Mouse (Mus musculus): ENCODE results near the gene Kcnip2. TPM values are rescaled to one million over a fixed set of nuclear protein-coding genes. Genes with fewer than 3 reads are reported as not detected.

Kcnip2 gene
- polyA plus RNA-seq, 1 experiment from 2014 or later, result 0.51 TPM

GRCm38 (mm10) chr19:45747028-45747867 lies 68.6 kb downstream of the Kcnip2 start:
- H3K9ac ChIP-seq (replicated peaks), result no peak overlapping the region
- H3K9me3 ChIP-seq, result no peaks in the 10 kb centered on the region
- no peak overlapping the region for H3K4me3 ChIP-seq (replicated peaks)
- H3K27me3 ChIP-seq, result peaks cover 49% of the 10 kb centered on the region
- WGBS, result 20% methylated on average over 11 of the region's 11 CpGs
- H3K27ac ChIP-seq, result no peak overlapping the region
- 0 out of 2 replicates have a peak, but pooled peaks have one; percentile 38 for ATAC-seq (ENCODE audit: insufficient number of reproducible peaks, insufficient read depth, low FRiP score, low TSS enrichment, low read depth)
- peaks cover 14% of the 10 kb centered on the region for H3K36me3 ChIP-seq
- H3K4me2 ChIP-seq, result peak overlapping the region; percentile 1; the same call in 1 of the 2 replicates
- peaks cover 45% of the 10 kb centered on the region for H3K4me1 ChIP-seq (replicated peaks)

GRCm38 (mm10) chr19:45746153-45747020 lies 69.5 kb downstream of the Kcnip2 start:
- Histone ChIP-seq H3K9ac (replicated peaks) (no peak overlapping the region), H3K27me3 (peaks cover 57% of the 10 kb centered on the region), H3K9me3 (no peaks in the 10 kb centered on the region), H3K4me3 (replicated peaks) (peak overlapping the region; percentile 11; the same call in 1 of the 2 replicates), H3K27ac (no peak overlapping the region), H3K4me1 (replicated peaks) (peaks cover 54% of the 10 kb centered on the region), H3K4me2 (peak overlapping the region; percentile 25; the same call in 1 of the 2 replicates), H3K36me3 (peaks cover 5% of the 10 kb centered on the region)
- ATAC-seq (ENCODE audit: insufficient number of reproducible peaks, insufficient read depth, low FRiP score, low TSS enrichment, low read depth), result no peak
- 8% methylated on average over 29 of the region's 29 CpGs for WGBS

GRCm38 (mm10) chr19:45745344-45746152 lies 70.3 kb downstream of the Kcnip2 start:
- Histone ChIP-seq H3K4me3 (replicated peaks) (peak overlapping the region; percentile 11; the same call in 1 of the 2 replicates), H3K27ac (no peak overlapping the region), H3K4me1 (replicated peaks) (peaks cover 61% of the 10 kb centered on the region), H3K4me2 (peak overlapping the region; percentile 25; the same call in 1 of the 2 replicates), H3K9ac (replicated peaks) (no peak overlapping the region), H3K36me3 (peaks cover 4% of the 10 kb centered on the region; the same call in 1 of the 2 replicates), H3K9me3 (no peaks in the 10 kb centered on the region), H3K27me3 (peaks cover 66% of the 10 kb centered on the region)
- 2% methylated on average over 32 of the region's 32 CpGs for WGBS
- ATAC-seq (ENCODE audit: insufficient number of reproducible peaks, insufficient read depth, low FRiP score, low TSS enrichment, low read depth), result no peak

GRCm38 (mm10) chr19:45743619-45744018 lies 72.2 kb downstream of the Kcnip2 start:
- no peak overlapping the region for H3K4me2 ChIP-seq
- no peak overlapping the region for H3K9ac ChIP-seq (replicated peaks)
- ATAC-seq (ENCODE audit: insufficient number of reproducible peaks, insufficient read depth, low FRiP score, low TSS enrichment, low read depth), result no peak
- H3K36me3 ChIP-seq, result no peaks in the 10 kb centered on the region
- peaks cover 65% of the 10 kb centered on the region for H3K4me1 ChIP-seq (replicated peaks)
- H3K4me3 ChIP-seq (replicated peaks), result no peak overlapping the region
- 8% methylated on average over 7 of the region's 7 CpGs for WGBS
- no peaks in the 10 kb centered on the region for H3K9me3 ChIP-seq
- H3K27me3 ChIP-seq, result peaks cover 84% of the 10 kb centered on the region
- no peak overlapping the region for H3K27ac ChIP-seq

- Histone ChIP-seq H3K36me3 (no peaks in the 10 kb centered on the region), H3K4me3 (replicated peaks) (peak overlapping the region; percentile 51), H3K9ac (replicated peaks) (peak overlapping the region; percentile 57; the same call in 1 of the 2 replicates), H3K4me2 (peak overlapping the region; percentile 90), H3K4me1 (replicated peaks) (peaks cover 60% of the 10 kb centered on the region), H3K9me3 (no peaks in the 10 kb centered on the region), H3K27me3 (peaks cover 89% of the 10 kb centered on the region), H3K27ac (no peak overlapping the region)
- ATAC-seq (ENCODE audit: insufficient number of reproducible peaks, insufficient read depth, low FRiP score, low TSS enrichment, low read depth), result no peak
- 2% methylated on average over 14 of the region's 44 CpGs for WGBS
Observed at GRCm38 (mm10) chr19:45742984-45743575, 72.8 kb downstream of the Kcnip2 start.

- 1% methylated on average over 51 of the region's 68 CpGs for WGBS
- Histone ChIP-seq H3K27ac (no peak within 1 kb of the TSS), H3K4me2 (peak within 1 kb of the TSS; percentile 90), H3K4me3 (replicated peaks) (peak within 1 kb of the TSS; percentile 51), H3K36me3 (no peaks in the 10 kb centered on the region), H3K4me1 (replicated peaks) (peaks cover 59% of the 10 kb centered on the region), H3K9me3 (no peaks in the 10 kb centered on the region), H3K9ac (replicated peaks) (peak within 1 kb of the TSS; percentile 57), H3K27me3 (peaks cover 96% of the 10 kb centered on the region)
- ATAC-seq (ENCODE audit: insufficient number of reproducible peaks, insufficient read depth, low FRiP score, low TSS enrichment, low read depth), result no peak
Observed at GRCm38 (mm10) chr19:45742218-45742983, 73.5 kb downstream of the Kcnip2 start, which contains the start of gene Fgf8. TSS of gene Fgf8 (minus strand) at chr19:45742915.

Other genes with a start within 250 kb of the Kcnip2 start
- 6.8 and 7.2 TPM in 2 replicates for gene Fbxw4, start 155.7 kb downstream of the Kcnip2 start, polyA plus RNA-seq (2016; fragmentation: Nextera tagmentation; extraction: Ambion mirVana)
- gene Fgf8, start 73.1 kb downstream of the Kcnip2 start, polyA plus RNA-seq (2016; fragmentation: Nextera tagmentation; extraction: Ambion mirVana), result 16.1 and 18.3 TPM in 2 replicates
- gene Npm3, start 66.5 kb downstream of the Kcnip2 start, polyA plus RNA-seq (2016; fragmentation: Nextera tagmentation; extraction: Ambion mirVana), result 12.2 and 12.8 TPM in 2 replicates
- 84.2 and 87.9 TPM in 2 replicates for gene Mgea5, start 32.2 kb downstream of the Kcnip2 start, polyA plus RNA-seq (2016; fragmentation: Nextera tagmentation; extraction: Ambion mirVana)
- 19.8 and 19.9 TPM in 2 replicates for gene Armh3, start 182.4 kb upstream of the Kcnip2 start, polyA plus RNA-seq (2016; fragmentation: Nextera tagmentation; extraction: Ambion mirVana)
- 6.4 and 7.2 TPM in 2 replicates for gene Hps6, start 187.4 kb upstream of the Kcnip2 start, polyA plus RNA-seq (2016; fragmentation: Nextera tagmentation; extraction: Ambion mirVana)
- gene Pprc1, start 228.8 kb upstream of the Kcnip2 start, polyA plus RNA-seq (2016; fragmentation: Nextera tagmentation; extraction: Ambion mirVana), result 32.7 and 39.1 TPM in 2 replicates
- 135 and 145 TPM in 2 replicates for gene Ldb1, start 229.2 kb upstream of the Kcnip2 start, polyA plus RNA-seq (2016; fragmentation: Nextera tagmentation; extraction: Ambion mirVana)

All from limb, embryonic 12.5 days (tissue).